In genomic region chr1:155053296-155053695, GRCm38 (mm10) we compare ENCODE assay signal across 9 mouse cellular contexts. TPM values are rescaled to one million over a fixed set of nuclear protein-coding genes. Genes with fewer than 3 reads are reported as not detected.
DNase-seq lines count a peak whose midpoint lies in the region; ATAC-seq and TF ChIP-seq lines count a peak whose summit lies in the region.
"Had no signal": no experiment of that assay in that cellular context is flagged by ENCODE, and none has a peak within 500 bp of the region (broad histone marks: within the 10 kb centered on the region; RNA-seq: fewer than 3 reads in every experiment).

No protein-coding gene starts in this region.

- no peak for TF ChIP-seq EP300 in lung, postnatal 0 days (IDR thresholded peaks at IDR 0.05)

- no peaks in the 10 kb centered on the region for H3K9me3 ChIP-seq in heart, embryonic 11.5 days (replicated peaks; ENCODE audit: control insufficient read depth, low read length)
- H3K9me3 ChIP-seq in lung, postnatal 0 days (ENCODE audit: low read length) = no peaks in the 10 kb centered on the region
- no peaks in the 10 kb centered on the region for H3K9me3 ChIP-seq in limb, embryonic 10.5 days (replicated peaks)

- no peak overlapping the region for H3K9ac ChIP-seq in heart, embryonic 11.5 days (ENCODE audit: low read depth, low read length)
- H3K9ac ChIP-seq in lung, postnatal 0 days (replicated peaks; ENCODE audit: low read depth) = no peak overlapping the region

- H3K4me3 ChIP-seq in heart, embryonic 11.5 days (ENCODE audit: low read depth, low read length) = no peak overlapping the region
- H3K4me3 ChIP-seq in lung, postnatal 0 days (ENCODE audit: low read depth, low read length) = no peak overlapping the region
- H3K4me3 ChIP-seq in limb, embryonic 10.5 days = no peak overlapping the region

- no peak overlapping the region for H3K4me2 ChIP-seq in heart, embryonic 11.5 days
- no peak overlapping the region for H3K4me2 ChIP-seq in lung, postnatal 0 days (replicated peaks; ENCODE audit: low read depth, low read length)

- H3K27ac ChIP-seq in heart, embryonic 11.5 days (ENCODE audit: low read depth, low read length) = peak overlapping the region; percentile 70
- 0 out of 2 replicates have a peak overlapping the region, but pooled peaks have one; percentile 26 for H3K27ac ChIP-seq in lung, postnatal 0 days (ENCODE audit: low read length)
- peak overlapping the region; percentile 84 for H3K27ac ChIP-seq in limb, embryonic 10.5 days

- peaks cover 46% of the 10 kb centered on the region for H3K4me1 ChIP-seq in heart, embryonic 11.5 days (ENCODE audit: control insufficient read depth, insufficient read depth, low read length)
- peaks cover 18% of the 10 kb centered on the region; the same call in 1 of the 2 replicates for H3K4me1 ChIP-seq in lung, postnatal 0 days (ENCODE audit: insufficient read depth, low read depth, low read length)
- peaks cover 67% of the 10 kb centered on the region for H3K4me1 ChIP-seq in limb, embryonic 10.5 days

- no peaks in the 10 kb centered on the region for H3K27me3 ChIP-seq in heart, embryonic 11.5 days (ENCODE audit: control insufficient read depth, insufficient read depth, low read length)
- no peaks in the 10 kb centered on the region for H3K27me3 ChIP-seq in lung, postnatal 0 days (replicated peaks; ENCODE audit: insufficient read depth, low read length)
- H3K27me3 ChIP-seq in limb, embryonic 10.5 days (ENCODE audit: low read depth, poor library complexity, severe bottlenecking) = no peaks in the 10 kb centered on the region

- DNase-seq in heart, postnatal 10 days = no peak
- DNase-seq in lung, postnatal 0 days (ENCODE audit: low spot score) = no peak
- no peak for DNase-seq in lung, postnatal 4 days
- no peak for DNase-seq in limb, embryonic 10.5 days (ENCODE audit: low spot score)
- no peak for DNase-seq in embryo, embryonic 9.5 days (ENCODE audit: extremely low spot score)
- DNase-seq in retina, embryonic 14.5 days (ENCODE audit: low spot score) = no peak
- DNase-seq: cerebellum, postnatal 10 days had no signal

- no peaks in the 10 kb centered on the region for H3K36me3 ChIP-seq in heart, embryonic 11.5 days (ENCODE audit: control insufficient read depth, insufficient read depth, low read length)
- no peaks in the 10 kb centered on the region for H3K36me3 ChIP-seq in lung, postnatal 0 days (ENCODE audit: insufficient read depth, low read length)
- H3K36me3 ChIP-seq in limb, embryonic 10.5 days = no peaks in the 10 kb centered on the region

- ATAC-seq in heart, embryonic 11.5 days (replicated peaks; ENCODE audit: insufficient number of reproducible peaks, low FRiP score, low TSS enrichment) = no peak
- no peak for ATAC-seq in lung, postnatal 0 days
- ATAC-seq in granulocyte monocyte progenitor cell, adult 5-6 weeks (replicated peaks; ENCODE audit: poor library complexity, severe bottlenecking) = no peak

- WGBS in heart, embryonic 11.5 days (ENCODE audit: insufficient replicate concordance) = 82% methylated on average over 1 of the region's 1 CpGs
- WGBS in lung, postnatal 0 days = 71% methylated on average over 1 of the region's 1 CpGs
- WGBS in limb, embryonic 10.5 days = 93% methylated on average over 1 of the region's 1 CpGs

- TF ChIP-seq CTCF in lung, postnatal 0 days (IDR thresholded peaks at IDR 0.05) = no peak

- intact Hi-C loops in heart, postnatal 10 days (cut with DNase I) = no loop called here

RNA-seq across cellular contexts. Expression of gene Ier5, which starts 46.1 kb away (rescaled TPM):
- 7.3 and 7.7 TPM in 2 replicates for polyA plus RNA-seq in heart, embryonic 11.5 days (2014; fragmentation: Nextera tagmentation; extraction: Ambion mirVana)
- 10 to 100 TPM; 20.4 to 22.6 TPM for total RNA-seq in heart, postnatal 10 days (2021)
- 10.9 and 15.3 TPM in 2 replicates for polyA plus RNA-seq in lung, postnatal 0 days (2015; fragmentation: Nextera tagmentation; extraction: Ambion mirVana)
- 4.5 and 6.9 TPM in 2 replicates for polyA plus RNA-seq in limb, embryonic 10.5 days (2016; fragmentation: Nextera tagmentation; extraction: Ambion mirVana)
- 0.32 and 2.9 TPM in 2 replicates for total RNA-seq in granulocyte monocyte progenitor cell, adult 5-6 weeks (2014; fragmentation: Nextera tagmentation)
- 3.2 and 4.4 TPM in 2 replicates for total RNA-seq in granulocyte monocyte progenitor cell, adult 5-6 weeks (2017)

Comparison
In these comparisons a context has a peak if more than half of its experiments do, and no peak if none do; other contexts are left out.
1. H3K27ac ChIP-seq: peak in every context shown above with its lines; median percentile 84 in limb, embryonic 10.5 days; 70 in heart, embryonic 11.5 days; 26 in lung, postnatal 0 days.